29 mouse cellular contexts compared by ENCODE assay signal in genomic region chr12:117229442-117229841, GRCm38 (mm10).
DNase-seq lines count a peak whose midpoint lies in the region; ATAC-seq lines count a peak whose summit lies in the region.
"Had no signal": no experiment of that assay in that cellular context is flagged by ENCODE, and none has a peak within 500 bp of the region (broad histone marks: within the 10 kb centered on the region; RNA-seq: fewer than 3 reads in every experiment).

No protein-coding gene starts in this region.

- no peak overlapping the region for H3K4me3 ChIP-seq in midbrain, embryonic 15.5 days
- H3K4me3 ChIP-seq: embryonic facial prominence, embryonic 13.5 days; erythroblast, embryonic 14.5 days; heart, embryonic 15.5 days; hindbrain, embryonic 13.5 days; limb, embryonic 15.5 days had no signal

- peak overlapping the region; percentile 39 for H3K27ac ChIP-seq in midbrain, embryonic 15.5 days
- H3K27ac ChIP-seq: embryonic facial prominence, embryonic 13.5 days; heart, embryonic 15.5 days; hindbrain, embryonic 13.5 days; limb, embryonic 15.5 days; liver, embryonic 14.5 days had no signal

- H3K36me3 ChIP-seq in midbrain, embryonic 15.5 days (replicated peaks): peaks cover 22% of the 10 kb centered on the region; the same call in 1 of the 2 replicates
- H3K36me3 ChIP-seq: embryonic facial prominence, embryonic 13.5 days; G1E; heart, embryonic 15.5 days; limb, embryonic 15.5 days had no signal

- no peak for ATAC-seq in midbrain, embryonic 15.5 days (replicated peaks)
- ATAC-seq in erythroid progenitor cell, adult 5-6 weeks (replicated peaks; ENCODE audit: low FRiP score, poor library complexity, severe bottlenecking): no peak
- ATAC-seq: Patski had no signal

- 73% methylated on average over 4 of the region's 4 CpGs for WGBS in midbrain, embryonic 15.5 days

- H3K9ac ChIP-seq in midbrain, embryonic 15.5 days: no peak overlapping the region
- H3K9ac ChIP-seq: embryonic facial prominence, embryonic 13.5 days; heart, embryonic 15.5 days; hindbrain, embryonic 13.5 days; limb, embryonic 15.5 days; liver, embryonic 14.5 days; lung, embryonic 14.5 days had no signal

- peaks cover 3% of the 10 kb centered on the region; the same call in 1 of the 2 replicates for H3K4me1 ChIP-seq in midbrain, embryonic 15.5 days
- H3K4me1 ChIP-seq: embryonic facial prominence, embryonic 13.5 days; heart, embryonic 15.5 days; hindbrain, embryonic 13.5 days; limb, embryonic 15.5 days had no signal

- no peak overlapping the region for H3K4me2 ChIP-seq in midbrain, embryonic 15.5 days
- H3K4me2 ChIP-seq: embryonic facial prominence, embryonic 13.5 days; heart, embryonic 15.5 days; hindbrain, embryonic 13.5 days; limb, embryonic 15.5 days; lung, embryonic 14.5 days had no signal

- DNase-seq in frontal cortex, adult 2 months (ENCODE audit: extremely low spot score in 1 of 2, low spot score in 1 of 2): peak; percentile 48 to 68
- DNase-seq in frontal cortex, postnatal 25 days (ENCODE audit: low spot score in 2 of 2): no peak
- peak; percentile 67 for DNase-seq in right cerebral cortex, adult 18-20 months
- DNase-seq in right cerebral cortex, postnatal 14 days: no peak
- DNase-seq in adrenal gland, adult (ENCODE audit: inconsistent age in 2 of 2, low spot score in 1 of 2): no peak
- DNase-seq: adrenal gland, adult 2 months; B cell, adult 2 months; cerebellum, adult 11-12 months; cerebellum, postnatal 36 days; embryo, embryonic 11 days; gastrocnemius, postnatal 36 days; heart, postnatal 36 days; kidney, adult 11 months; kidney, postnatal 4 days; layer of hippocampus, postnatal 36 days; lung, embryonic 14.5 days; right cerebral cortex, postnatal 25 days; spleen, adult 18-20 months had no signal

- H3K9me3 ChIP-seq in midbrain, embryonic 15.5 days: no peaks in the 10 kb centered on the region
- H3K9me3 ChIP-seq: embryonic facial prominence, embryonic 13.5 days; heart, embryonic 15.5 days; hindbrain, embryonic 13.5 days; limb, embryonic 15.5 days had no signal

- no peaks in the 10 kb centered on the region for H3K27me3 ChIP-seq in midbrain, embryonic 15.5 days (replicated peaks)
- H3K27me3 ChIP-seq: CH12.LX; embryonic facial prominence, embryonic 13.5 days; heart, embryonic 15.5 days; hindbrain, embryonic 13.5 days; limb, embryonic 15.5 days had no signal

Comparison
In these comparisons a context has a peak if more than half of its experiments do, and no peak if none do; other contexts are left out.
1. DNase-seq: peak in frontal cortex, adult 2 months (2 of 2) and right cerebral cortex, adult 18-20 months (single experiment); none in frontal cortex, postnatal 25 days (0 of 2), right cerebral cortex, postnatal 14 days (single experiment) and adrenal gland, adult (0 of 2).